Mouse (Mus musculus) ovary, postnatal 14 days (tissue): ENCODE measurements at regions not wholly inside any gene's neighbourhood (a gene's known extent, or its start where the extent isn't known, plus 50 kb on each side); places are given as distances from the start of the nearest gene placed in this dataset.

Source experiments
- DNase-seq: peaks from one replicate; pipeline ENCODE4 v3.0.0; 2022; ENCODE audit warnings: low spot score

GRCm38 (mm10) chr8:127662776-127663499, 599.2 kb downstream of the Pard3 start:
- no peak for DNase-seq

GRCm38 (mm10) chr8:127666606-127667005, 602.9 kb downstream of the Pard3 start:
- no peak for DNase-seq

- DNase-seq = no peak
These were observed 605.3 kb downstream of the Pard3 start for GRCm38 (mm10) chr8:127668991-127669390.

GRCm38 (mm10) chr8:127674063-127674462, 610.4 kb downstream of the Pard3 start:
- DNase-seq = no peak

- no peak for DNase-seq
These were observed 611.7 kb downstream of the Pard3 start for GRCm38 (mm10) chr8:127675377-127675776.

- no peak for DNase-seq
These were observed 616.5 kb downstream of the Pard3 start for GRCm38 (mm10) chr8:127680205-127680604.

DNA sequence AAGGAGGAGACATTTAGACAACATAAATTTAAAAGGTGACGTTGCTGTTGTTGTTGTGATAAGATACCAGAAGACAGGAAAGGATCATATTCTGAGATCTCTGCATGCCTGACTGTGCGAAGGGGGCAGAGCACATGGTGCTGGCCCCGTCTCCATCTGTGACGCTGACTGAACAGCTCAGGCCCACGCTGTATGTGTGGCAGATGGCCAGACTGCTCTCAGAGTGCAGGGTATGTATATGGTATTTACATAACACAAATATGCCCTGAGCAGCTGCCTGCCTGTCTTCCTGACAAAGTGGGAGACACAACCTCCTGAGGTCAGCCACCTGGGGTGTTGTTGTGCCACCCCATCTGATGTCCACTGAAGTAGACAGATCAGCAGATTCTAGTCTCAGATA, 620.5 kb downstream of the Pard3 start:
- DNase-seq = no peak

- no peak for DNase-seq
These were observed 627.1 kb downstream of the Pard3 start for GRCm38 (mm10) chr8:127690792-127691191.

- no peak for DNase-seq
These were observed 634.7 kb downstream of the Pard3 start for GRCm38 (mm10) chr8:127698404-127698803.

- no peak for DNase-seq
These were observed 640.7 kb downstream of the Pard3 start for GRCm38 (mm10) chr8:127704406-127704805.

GRCm38 (mm10) chr8:127706051-127706835, 642.5 kb downstream of the Pard3 start:
- DNase-seq = no peak

DNA sequence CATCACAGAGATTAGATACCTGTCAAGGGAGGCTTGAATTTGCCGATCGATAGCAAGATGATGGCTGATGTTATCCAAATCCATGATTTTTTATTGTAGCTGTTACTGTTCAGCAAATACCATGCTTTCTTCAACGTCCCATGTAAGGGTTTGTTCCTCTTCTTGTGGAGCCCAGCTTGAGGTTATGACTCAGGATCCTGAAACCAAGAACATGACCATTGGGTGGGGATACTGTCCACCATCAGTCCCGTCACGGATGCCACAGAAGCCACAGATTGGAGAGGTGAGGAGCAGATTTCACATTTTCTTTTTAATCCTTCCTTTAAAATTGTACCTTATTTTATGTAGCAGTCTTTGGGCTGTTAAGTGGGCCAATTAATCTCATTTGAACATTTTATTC, 645.7 kb downstream of the Pard3 start:
- DNase-seq = no peak

GRCm38 (mm10) chr8:127715097-127715496, 643.3 kb upstream of the Nrp1 start:
- DNase-seq = no peak

- no peak for DNase-seq
These were observed 640.4 kb upstream of the Nrp1 start for GRCm38 (mm10) chr8:127717969-127718368.

DNA sequence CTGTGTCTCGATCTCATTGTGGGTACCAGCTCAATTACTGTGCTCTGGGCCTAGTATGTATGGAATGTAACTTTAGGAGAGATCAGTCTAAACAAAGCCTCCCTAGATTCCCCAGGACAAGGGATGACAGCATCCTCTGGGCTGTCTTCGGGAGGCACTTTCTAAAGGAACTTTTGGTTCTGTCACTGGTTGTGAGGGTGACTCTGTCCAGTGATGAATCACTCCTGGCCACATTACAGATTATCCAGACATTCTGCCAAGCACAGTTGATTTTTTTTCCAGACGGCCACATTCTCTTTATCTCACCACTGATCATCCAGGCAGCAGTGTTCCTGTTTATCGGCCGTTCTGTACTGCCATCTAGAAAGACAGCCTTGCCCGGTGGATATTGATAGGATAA, 638.5 kb upstream of the Nrp1 start:
- no peak for DNase-seq

- DNase-seq = no peak
These were observed 637.7 kb upstream of the Nrp1 start for GRCm38 (mm10) chr8:127720593-127721290.

DNA sequence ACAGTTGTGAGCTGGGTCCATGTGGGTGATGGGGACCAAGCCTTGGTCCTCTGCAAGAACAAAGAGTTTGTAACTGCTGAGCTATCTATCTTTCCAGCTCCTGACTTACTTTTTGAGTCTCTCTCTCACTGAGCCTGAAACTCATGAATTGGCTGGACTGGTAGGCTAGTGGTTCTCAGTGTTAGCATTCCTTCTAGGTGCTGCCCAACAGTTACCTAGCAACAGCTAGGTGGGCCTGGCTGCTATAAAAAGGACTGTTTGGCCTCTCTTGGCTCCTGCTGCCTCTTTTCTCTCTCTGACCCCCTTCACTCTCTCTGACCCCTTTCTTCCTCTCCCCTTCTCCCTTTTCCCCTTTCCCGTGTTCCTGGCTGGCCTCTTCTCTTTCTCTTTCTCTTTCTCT, 636.8 kb upstream of the Nrp1 start:
- no peak for DNase-seq

GRCm38 (mm10) chr8:127734059-127734458, 624.3 kb upstream of the Nrp1 start:
- DNase-seq = no peak

DNA sequence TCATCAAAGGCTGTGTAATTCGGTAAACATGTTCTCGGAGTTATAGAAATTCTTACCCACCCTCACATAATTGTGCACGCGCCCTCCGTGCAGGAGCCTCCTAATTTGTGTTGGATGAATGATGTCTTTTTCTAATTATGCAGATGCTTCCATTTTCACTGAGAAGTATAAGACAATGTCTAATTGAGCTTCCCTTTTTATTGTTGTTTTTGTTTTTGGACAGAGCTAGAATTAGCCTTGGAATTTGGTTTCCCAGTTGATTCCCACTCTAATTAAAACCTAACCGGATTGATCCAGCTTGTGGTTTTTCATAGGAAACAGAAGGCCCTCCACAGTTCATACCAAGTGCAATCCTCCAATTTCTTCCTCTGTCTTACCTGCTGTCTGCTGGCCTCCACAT, 616.2 kb upstream of the Nrp1 start:
- DNase-seq = no peak

DNA sequence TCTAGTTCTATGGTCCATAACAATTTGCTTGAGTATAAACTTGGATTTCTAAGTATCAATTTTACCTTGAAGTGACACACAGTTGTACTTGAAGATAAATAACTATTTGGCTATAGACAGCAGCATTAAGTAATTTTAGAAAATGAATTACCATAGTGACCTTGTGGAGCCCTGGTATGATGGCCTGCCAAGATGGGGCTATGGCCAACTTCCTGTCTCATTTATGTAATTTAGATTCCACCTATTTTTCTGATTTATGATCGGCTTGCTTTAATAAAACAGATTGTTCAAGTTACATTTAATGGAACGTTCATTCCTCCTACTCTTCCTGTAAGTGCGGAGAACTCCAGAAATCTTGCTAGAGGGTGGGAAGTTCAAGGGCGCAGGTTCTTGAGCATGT, 613.2 kb upstream of the Nrp1 start:
- no peak for DNase-seq

DNA sequence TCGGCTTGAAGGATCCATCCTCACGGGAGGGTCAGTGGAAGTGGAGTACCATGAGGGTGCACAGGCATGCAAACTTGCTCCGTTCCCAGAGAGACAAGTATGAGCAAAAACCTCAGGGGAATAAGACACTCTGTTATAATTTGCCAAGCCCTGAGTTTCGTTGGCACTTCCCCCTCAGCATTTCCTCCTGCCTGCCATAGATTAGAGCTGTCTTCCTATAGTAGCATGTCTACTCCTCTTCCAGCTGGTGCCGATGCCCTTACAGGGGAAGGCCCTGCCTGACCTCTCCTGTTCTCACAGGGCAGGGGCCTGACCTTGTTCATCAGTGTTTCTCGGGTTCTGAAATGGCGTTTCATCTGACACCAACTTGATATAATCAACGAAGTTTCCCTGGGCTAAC, 611.9 kb upstream of the Nrp1 start:
- no peak for DNase-seq

- no peak for DNase-seq
These were observed 605.5 kb upstream of the Nrp1 start for GRCm38 (mm10) chr8:127752871-127753270.
